ENCODE assay signal across 22 mouse cellular contexts in the genomic region with DNA sequence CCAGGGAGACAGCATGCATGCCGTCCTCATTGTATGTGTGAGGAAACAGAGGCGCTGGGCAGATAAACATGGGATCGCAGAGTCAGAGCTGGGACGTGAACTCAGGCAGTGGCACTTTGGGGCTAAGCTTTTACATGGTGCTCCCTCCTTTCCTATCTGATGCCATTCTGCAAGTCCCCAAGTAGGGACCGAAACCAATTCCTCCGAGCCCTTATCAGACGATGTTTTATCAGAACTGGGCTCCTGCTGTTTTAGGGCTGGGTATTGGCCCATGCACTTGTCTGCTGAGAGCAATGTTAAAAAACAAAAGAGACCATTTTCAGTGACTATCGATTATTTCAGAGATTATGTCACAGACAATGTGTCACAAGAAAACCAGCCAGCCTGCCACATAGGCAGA.
"Had no signal": no experiment of that assay in that cellular context is flagged by ENCODE, and none has a peak within 500 bp of the region (broad histone marks: within the 10 kb centered on the region; RNA-seq: fewer than 3 reads in every experiment).

No protein-coding gene starts in this region.

- H3K27ac ChIP-seq: heart, embryonic 13.5 days; heart, embryonic 15.5 days; hindbrain, embryonic 13.5 days; hindbrain, embryonic 15.5 days; hindbrain, postnatal 0 days; kidney, embryonic 15.5 days; kidney, postnatal 0 days; left cerebral cortex, adult 2 months; limb, embryonic 10.5 days; limb, embryonic 12.5 days; liver, embryonic 13.5 days had no signal

- H3K4me3 ChIP-seq: heart, embryonic 13.5 days; heart, embryonic 15.5 days; hindbrain, embryonic 13.5 days; hindbrain, embryonic 15.5 days; kidney, embryonic 15.5 days; left cerebral cortex, adult 2 months; limb, embryonic 10.5 days; limb, embryonic 12.5 days; liver, embryonic 13.5 days had no signal

- DNase-seq: gastrocnemius, postnatal 25 days; heart, adult 18-20 months; heart, postnatal 14 days; heart, postnatal 36 days; kidney, adult 11 months; kidney, adult 2 months; kidney, adult 9 months; kidney, postnatal 14 days; kidney, postnatal 36 days; liver; liver, embryonic 13.5 days had no signal

- ATAC-seq: hindbrain, postnatal 0 days; intestine, embryonic 16.5 days had no signal
